Mouse (Mus musculus): Measurements from ENCODE around the gene Pcif1. TPM values are rescaled to one million over a fixed set of nuclear protein-coding genes. Genes with fewer than 3 reads are reported as not detected.
"Not testable (repeated sequence)": the region's sequence is repeated elsewhere in the genome, so short reads cannot be mapped to it uniquely, and the experiment has no call there.

The Pcif1 gene
- polyA plus RNA-seq, 1 experiment: 79.7 TPM

DNA sequence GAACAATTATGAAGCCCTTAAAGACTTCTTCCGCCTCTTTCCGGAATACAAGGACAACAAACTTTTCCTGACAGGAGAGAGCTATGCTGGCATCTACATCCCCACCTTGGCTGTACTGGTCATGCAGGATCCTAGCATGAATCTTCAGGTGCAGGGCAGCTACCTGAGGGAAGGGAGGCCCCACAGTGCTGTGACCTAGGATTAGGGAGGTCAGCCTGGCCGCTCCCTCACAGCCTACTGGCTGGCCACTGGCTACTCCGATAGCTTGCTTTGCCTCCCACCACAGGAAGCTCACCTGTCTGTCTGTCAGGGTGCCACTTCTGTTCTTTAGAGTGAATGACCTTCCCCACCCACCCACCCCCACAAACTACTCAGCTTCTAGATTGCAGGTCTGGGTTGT lies 43.9 kb upstream of the Pcif1 start:
- 98% methylated on average over 4 of the region's 4 CpGs for WGBS
- TF ChIP-seq POLR2A (IDR thresholded peaks at IDR 0.05; ENCODE audit: control insufficient read depth, extremely low read depth, insufficient read depth, low read length, poor library complexity): no peak
- no peak for TF ChIP-seq CTCF (IDR thresholded peaks at IDR 0.05; ENCODE audit: borderline replicate concordance, control insufficient read depth, extremely low read depth, insufficient read depth, low read length, poor library complexity)
- Histone ChIP-seq H3K4me3 (ENCODE audit: control insufficient read depth, insufficient read depth, low read length) (no peak overlapping the region), H3K27me3 (ENCODE audit: control insufficient read depth, insufficient read depth, low read length) (no peaks in the 10 kb centered on the region), H3K36me3 (ENCODE audit: control insufficient read depth, insufficient read depth, low read length) (peaks cover 21% of the 10 kb centered on the region), H3K27ac (ENCODE audit: control insufficient read depth, insufficient read depth, low read length) (no peak overlapping the region), H3K4me1 (replicated peaks; ENCODE audit: control insufficient read depth, insufficient read depth, low read length) (peaks cover 20% of the 10 kb centered on the region)
- no peak for DNase-seq

DNA sequence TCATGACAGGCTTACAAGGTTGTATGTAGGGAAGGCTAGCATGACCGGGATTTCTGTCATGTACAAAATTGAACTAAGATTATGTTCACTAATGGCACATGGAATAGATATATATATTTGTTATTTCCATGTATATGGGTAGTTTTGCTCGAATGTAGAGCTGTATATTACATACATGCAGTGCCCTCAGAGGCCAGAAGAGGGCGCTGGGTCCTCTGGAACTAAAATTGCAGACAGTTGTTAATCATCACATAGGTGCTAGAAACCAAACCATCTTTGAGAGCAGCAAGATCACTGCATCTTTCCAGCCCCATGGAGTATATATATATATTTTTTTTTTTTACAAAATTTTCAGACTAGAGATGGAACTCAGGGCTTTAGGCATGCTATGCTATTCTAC lies 33.3 kb upstream of the Pcif1 start:
- Histone ChIP-seq H3K27ac (ENCODE audit: control insufficient read depth, insufficient read depth, low read length) (no peak overlapping the region), H3K4me3 (ENCODE audit: control insufficient read depth, insufficient read depth, low read length) (no peak overlapping the region), H3K4me1 (replicated peaks; ENCODE audit: control insufficient read depth, insufficient read depth, low read length) (peaks cover 14% of the 10 kb centered on the region), H3K36me3 (ENCODE audit: control insufficient read depth, insufficient read depth, low read length) (no peaks in the 10 kb centered on the region), H3K27me3 (ENCODE audit: control insufficient read depth, insufficient read depth, low read length) (no peaks in the 10 kb centered on the region)
- peak; percentile 32 for DNase-seq
- WGBS: 58% methylated on average over 3 of the region's 3 CpGs
- no peak for TF ChIP-seq CTCF (IDR thresholded peaks at IDR 0.05; ENCODE audit: borderline replicate concordance, control insufficient read depth, extremely low read depth, insufficient read depth, low read length, poor library complexity)
- TF ChIP-seq POLR2A (IDR thresholded peaks at IDR 0.05; ENCODE audit: control insufficient read depth, extremely low read depth, insufficient read depth, low read length, poor library complexity): no peak

DNA sequence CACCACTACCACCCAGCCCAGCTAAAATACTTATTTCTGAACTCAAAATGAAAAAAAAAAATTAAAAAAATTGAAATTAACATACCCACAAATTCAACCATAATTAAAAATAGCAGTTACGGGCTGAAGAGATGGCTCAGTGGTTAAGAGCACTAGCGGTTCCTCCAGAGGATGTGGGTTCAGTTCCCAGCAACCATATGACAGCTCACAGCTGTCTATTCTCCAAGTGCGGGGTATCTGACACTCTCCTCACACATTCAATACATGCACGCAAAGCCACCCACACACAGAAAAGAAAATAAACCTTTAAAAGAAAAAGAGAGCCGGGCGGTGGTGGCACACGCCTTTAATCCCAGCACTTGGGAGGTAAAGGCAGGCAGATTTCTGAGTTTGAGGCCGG lies 29.0 kb upstream of the Pcif1 start:
- peak; percentile 49 for DNase-seq

DNA sequence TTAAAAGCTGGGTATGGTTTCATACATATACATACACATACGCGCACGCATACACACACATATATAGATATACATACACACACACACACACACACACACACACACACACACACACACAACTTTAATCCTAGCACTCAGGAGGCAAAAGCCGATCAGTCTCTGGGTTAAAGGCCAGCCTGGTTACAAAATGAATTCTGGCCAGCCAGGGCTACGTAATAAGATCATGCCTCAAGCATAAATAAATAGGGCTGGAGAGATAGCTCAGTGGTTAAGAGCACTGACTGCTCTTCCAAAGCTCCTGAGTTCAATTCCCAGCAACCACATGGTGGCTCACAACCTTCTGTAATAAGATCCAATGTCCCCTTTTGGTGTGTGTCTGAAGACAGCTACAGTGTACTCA lies 23.5 kb upstream of the Pcif1 start:
- H3K27ac ChIP-seq (ENCODE audit: control insufficient read depth, insufficient read depth, low read length): not testable (repeated sequence)
- peaks cover 18% of the 10 kb centered on the region for H3K27me3 ChIP-seq (ENCODE audit: control insufficient read depth, insufficient read depth, low read length)
- 90% methylated on average over 5 of the region's 5 CpGs for WGBS

More for the DNA sequence above, 29.0 kb upstream of the Pcif1 start:
- WGBS: 6% methylated on average over 8 of the region's 8 CpGs
- H3K27ac ChIP-seq (ENCODE audit: control insufficient read depth, insufficient read depth, low read length): peak overlapping the region; percentile 26; the same call in 1 of the 2 replicates
- TF ChIP-seq POLR2A (IDR thresholded peaks at IDR 0.05; ENCODE audit: control insufficient read depth, extremely low read depth, insufficient read depth, low read length, poor library complexity) (no peak), CTCF (IDR thresholded peaks at IDR 0.05; ENCODE audit: borderline replicate concordance, control insufficient read depth, extremely low read depth, insufficient read depth, low read length, poor library complexity) (no peak)
- no peaks in the 10 kb centered on the region for H3K36me3 ChIP-seq (ENCODE audit: control insufficient read depth, insufficient read depth, low read length)
- H3K27me3 ChIP-seq (ENCODE audit: control insufficient read depth, insufficient read depth, low read length): no peaks in the 10 kb centered on the region
- peaks cover 14% of the 10 kb centered on the region for H3K4me1 ChIP-seq (replicated peaks; ENCODE audit: control insufficient read depth, insufficient read depth, low read length)
- H3K4me3 ChIP-seq (ENCODE audit: control insufficient read depth, insufficient read depth, low read length): no peak overlapping the region

DNA sequence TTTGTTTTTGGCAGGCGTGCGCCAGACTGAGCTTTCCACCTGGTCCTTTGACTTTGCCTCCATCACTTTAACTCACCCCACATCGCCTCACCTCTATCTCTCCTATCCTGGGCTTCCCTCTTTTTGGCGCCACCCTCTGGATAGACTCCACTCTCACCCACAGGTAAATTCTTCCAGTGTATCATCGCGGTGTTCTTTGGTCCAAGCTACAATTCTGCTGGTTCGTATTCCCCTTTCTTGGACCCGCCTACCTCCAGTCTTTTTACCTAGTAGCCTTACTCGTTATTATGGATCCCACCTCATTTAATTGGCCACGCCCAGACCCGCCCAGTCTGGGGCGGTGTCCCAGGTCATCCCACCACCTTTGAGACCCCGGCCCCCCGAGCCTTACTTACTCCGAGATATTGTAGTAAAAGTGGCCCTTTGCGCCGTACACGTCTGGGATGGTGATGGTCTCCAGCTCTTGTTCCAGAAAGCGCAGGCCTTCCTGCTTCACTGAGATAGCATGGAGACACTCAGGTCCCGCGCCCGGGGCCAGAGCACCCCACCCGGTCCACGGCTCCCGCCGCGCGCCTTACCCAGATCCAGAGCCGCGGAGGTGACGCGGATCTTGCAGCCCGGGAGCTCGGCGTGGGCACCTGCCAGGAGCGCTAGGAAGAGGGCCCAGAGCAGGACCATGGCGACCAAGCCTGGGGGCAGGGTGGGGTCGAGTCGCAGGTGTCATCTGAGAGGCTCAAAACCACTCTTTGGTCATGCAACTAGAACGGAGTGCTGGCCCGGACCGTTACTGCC lies 22.6 kb upstream of the Pcif1 start:
- no peaks in the 10 kb centered on the region for H3K36me3 ChIP-seq (ENCODE audit: control insufficient read depth, insufficient read depth, low read length)
- no peak for DNase-seq
- H3K27ac ChIP-seq (ENCODE audit: control insufficient read depth, insufficient read depth, low read length): no peak overlapping the region
- TF ChIP-seq POLR2A (IDR thresholded peaks at IDR 0.05; ENCODE audit: control insufficient read depth, extremely low read depth, insufficient read depth, low read length, poor library complexity): no peak
- no peak for TF ChIP-seq CTCF (IDR thresholded peaks at IDR 0.05; ENCODE audit: borderline replicate concordance, control insufficient read depth, extremely low read depth, insufficient read depth, low read length, poor library complexity)
- peaks cover 18% of the 10 kb centered on the region for H3K27me3 ChIP-seq (ENCODE audit: control insufficient read depth, insufficient read depth, low read length)
- peaks cover 17% of the 10 kb centered on the region for H3K4me1 ChIP-seq (replicated peaks; ENCODE audit: control insufficient read depth, insufficient read depth, low read length)
- 3% methylated on average over 42 of the region's 42 CpGs for WGBS
- H3K4me3 ChIP-seq (ENCODE audit: control insufficient read depth, insufficient read depth, low read length): peak overlapping the region; percentile 35

More for the DNA sequence above, 23.5 kb upstream of the Pcif1 start:
- not testable (repeated sequence) for H3K36me3 ChIP-seq (ENCODE audit: control insufficient read depth, insufficient read depth, low read length); DNase-seq; H3K4me3 ChIP-seq (ENCODE audit: control insufficient read depth, insufficient read depth, low read length)
- peaks cover 18% of the 10 kb centered on the region for H3K4me1 ChIP-seq (replicated peaks; ENCODE audit: control insufficient read depth, insufficient read depth, low read length)

DNA sequence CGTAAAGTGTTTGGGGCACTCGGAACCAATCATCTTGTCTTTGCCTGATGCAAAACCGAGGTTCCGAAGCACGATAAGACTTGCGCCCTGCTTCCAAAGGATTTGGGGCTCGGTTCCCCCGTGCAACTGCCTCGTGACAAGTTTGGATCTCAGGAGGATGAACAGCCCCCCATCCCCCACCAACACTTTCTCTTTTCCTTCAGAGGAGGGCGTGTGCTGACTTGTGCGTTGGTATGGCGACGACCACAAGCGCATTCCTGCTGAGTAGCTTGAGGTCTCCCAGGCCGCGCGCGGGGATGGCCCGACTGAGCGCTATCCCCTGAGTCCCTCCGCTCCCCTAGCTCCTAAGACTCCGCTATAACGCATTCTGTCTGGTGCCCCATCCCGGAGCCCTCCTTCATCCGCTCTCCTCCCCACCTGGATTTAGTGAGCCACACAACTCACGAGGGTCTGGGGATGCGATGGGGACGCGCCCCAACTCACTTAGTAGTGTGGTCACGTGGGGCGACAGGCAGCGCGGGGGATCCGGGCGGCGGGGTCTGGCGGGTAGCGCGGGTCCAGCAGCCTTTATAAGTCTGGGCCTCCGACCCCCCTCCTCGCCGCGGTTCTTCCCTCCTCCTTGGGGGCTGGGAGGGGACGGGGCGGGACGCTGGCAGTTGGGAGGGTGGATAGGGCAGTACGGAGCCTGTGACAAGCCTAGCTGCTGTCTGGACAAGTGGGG lies 21.8 kb upstream of the Pcif1 start, which contains the start of gene Pltp:
Pltp (minus strand) TSS at position 611 of the 721 bp plus-strand sequence.
- Histone ChIP-seq H3K27me3 (ENCODE audit: control insufficient read depth, insufficient read depth, low read length) (peaks cover 18% of the 10 kb centered on the region), H3K4me1 (replicated peaks; ENCODE audit: control insufficient read depth, insufficient read depth, low read length) (peaks cover 17% of the 10 kb centered on the region), H3K27ac (ENCODE audit: control insufficient read depth, insufficient read depth, low read length) (no peak within 1 kb of the TSS), H3K36me3 (ENCODE audit: control insufficient read depth, insufficient read depth, low read length) (no peaks in the 10 kb centered on the region), H3K4me3 (ENCODE audit: control insufficient read depth, insufficient read depth, low read length) (peak within 1 kb of the TSS; percentile 35)
- no peak for DNase-seq
- TF ChIP-seq CTCF (IDR thresholded peaks at IDR 0.05; ENCODE audit: borderline replicate concordance, control insufficient read depth, extremely low read depth, insufficient read depth, low read length, poor library complexity) (no peak), POLR2A (IDR thresholded peaks at IDR 0.05; ENCODE audit: control insufficient read depth, extremely low read depth, insufficient read depth, low read length, poor library complexity) (no peak)
- WGBS: under 1% methylated on average over 47 of the region's 47 CpGs
